Mouse (Mus musculus) heart, postnatal 4 days (tissue): ENCODE data around the gene Setd7. TPM values are rescaled to one million over a fixed set of nuclear protein-coding genes. Genes with fewer than 3 reads are reported as not detected.
"Not testable (repeated sequence)": the region's sequence is repeated elsewhere in the genome, so short reads cannot be mapped to it uniquely, and the experiment has no call there.

Experiments used
- DNase-seq: peaks from one replicate; pipeline ENCODE4 v3.0.0; 2021
- total RNA-seq, 2 experiments: library from RNA; stranded (reverse); gene quantifications; 2 replicates each; pipeline ENCODE4 v1.2.3; 2021

Setd7 gene
- total RNA-seq, result 10 to 100 TPM; 54.0 to 58.7 TPM

DNA sequence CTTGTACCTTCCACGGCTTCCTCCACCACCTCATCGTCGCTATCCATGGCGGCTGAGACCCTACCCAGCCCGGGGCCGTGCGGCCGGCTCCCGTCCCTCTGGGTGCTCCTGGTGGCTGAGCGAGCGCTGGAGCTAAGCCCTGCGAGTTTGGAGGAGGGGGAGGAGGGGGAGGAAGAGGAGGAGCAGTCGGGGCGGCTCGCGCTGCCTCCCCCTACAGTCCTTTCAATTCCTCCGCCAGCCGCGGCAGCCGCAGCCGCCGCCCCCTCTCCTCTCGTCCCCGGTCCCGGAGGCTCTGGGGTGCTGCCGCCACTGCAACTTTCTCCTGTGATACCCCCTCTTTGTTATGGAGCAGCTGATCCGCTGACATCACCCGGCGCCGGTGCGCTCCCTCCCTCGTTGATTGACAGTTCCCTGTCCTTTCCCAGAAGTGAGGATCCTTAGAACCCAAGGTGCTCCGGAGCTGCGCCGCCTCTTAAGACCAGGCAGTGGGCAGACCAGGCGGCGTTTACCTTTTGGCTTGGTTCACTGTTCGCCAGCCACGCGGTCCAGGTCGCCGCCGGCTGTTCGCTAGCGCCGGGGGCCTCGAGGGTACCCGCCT is at the start of gene Setd7:
Setd7 (minus strand) TSS at position 369 of the 598 bp plus-strand sequence.
- DNase-seq, result peak; percentile 82

DNA sequence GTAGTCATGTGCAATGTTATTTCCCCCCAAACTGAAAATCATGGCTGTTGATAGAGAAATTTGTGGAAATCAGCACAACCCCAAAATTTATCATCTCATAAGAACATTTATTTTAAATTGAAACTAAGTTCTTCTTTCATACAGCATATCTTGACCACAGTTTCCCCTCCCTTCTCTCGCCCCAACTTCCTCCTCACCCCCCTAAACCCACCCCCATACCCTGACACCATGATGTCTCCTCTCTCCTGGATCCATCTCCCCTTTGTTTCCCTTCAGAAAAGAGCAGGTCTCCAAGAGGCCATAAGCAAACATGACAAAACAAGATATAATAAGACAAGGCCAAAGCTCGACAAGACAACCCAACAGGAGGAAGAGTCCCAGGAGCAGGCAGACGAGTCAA is 43.8 kb upstream of the Setd7 start:
- DNase-seq, result no peak

DNA sequence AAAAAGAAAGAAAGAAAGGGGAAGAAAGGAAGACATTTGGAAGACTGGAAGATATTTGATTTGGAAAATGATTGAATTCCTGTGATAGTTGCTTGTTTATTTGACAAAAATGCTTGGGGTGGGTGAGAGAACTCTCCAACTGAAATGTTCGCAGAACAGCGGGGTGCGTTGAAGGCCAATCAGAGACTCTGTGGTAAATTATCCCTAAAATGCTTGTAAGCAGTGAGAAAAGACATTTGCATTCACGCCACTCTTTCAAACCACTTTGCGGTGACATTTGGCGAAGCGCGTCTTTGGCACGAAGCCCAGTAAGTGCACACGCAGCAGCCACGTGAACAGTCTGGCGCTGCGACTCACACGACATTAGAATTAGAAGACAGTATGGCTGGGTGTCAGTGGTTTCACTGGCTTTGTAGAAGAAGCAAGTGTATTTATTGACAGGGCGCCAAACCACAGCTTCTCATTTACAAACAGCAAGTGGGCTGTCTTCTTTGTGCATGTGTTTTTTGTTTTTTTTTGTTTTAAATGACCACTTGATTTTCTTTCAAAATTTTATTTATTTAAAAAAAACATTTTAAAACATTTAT is 43.1 kb upstream of the Setd7 start:
- peak; percentile 37 for DNase-seq

DNA sequence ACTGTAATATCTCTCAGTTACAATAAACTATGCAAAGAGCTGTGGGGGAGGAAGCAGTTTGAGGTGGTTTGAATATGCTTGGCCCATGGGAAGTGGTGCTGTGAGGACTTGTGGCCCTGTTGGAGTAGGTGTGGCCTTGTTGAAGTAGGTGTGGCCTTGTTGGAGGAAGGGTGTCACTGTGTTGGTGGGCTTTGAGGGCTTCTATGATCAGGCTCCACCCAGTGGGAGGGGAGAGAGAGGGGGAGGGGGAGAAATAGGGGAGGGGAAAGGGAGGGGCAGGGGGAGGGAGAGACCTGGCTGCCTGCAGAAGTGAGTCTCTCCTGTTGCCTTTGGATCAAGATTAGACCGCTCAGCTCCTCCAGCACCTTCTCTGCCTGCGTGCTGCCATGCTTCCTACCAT is 40.8 kb upstream of the Setd7 start:
- no peak for DNase-seq

GRCm38 (mm10) chr3:51600728-51601127 is 40.0 kb upstream of the Setd7 start:
- no peak for DNase-seq

- DNase-seq, result no peak
Measured at GRCm38 (mm10) chr3:51599057-51599630, 38.5 kb upstream of the Setd7 start.

DNA sequence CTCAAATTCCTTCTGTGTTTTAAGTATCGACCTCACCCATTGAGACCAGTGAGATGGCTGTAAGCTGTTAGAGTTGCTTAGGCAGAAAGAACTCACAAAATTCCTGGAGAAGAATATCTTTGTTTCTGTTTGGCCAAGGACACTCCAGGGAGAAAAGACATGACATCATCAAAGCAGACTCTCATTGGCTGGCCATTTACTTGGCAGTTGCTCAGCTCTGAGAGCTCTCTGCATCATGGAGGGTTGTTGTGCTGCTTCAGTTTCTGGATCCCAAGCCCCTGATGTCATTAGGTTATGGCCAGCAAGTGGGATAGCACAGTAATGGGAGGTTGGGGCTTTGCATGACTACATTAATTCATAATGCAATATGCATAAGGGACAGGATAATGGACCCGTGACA is 35.9 kb upstream of the Setd7 start:
- DNase-seq, result peak; percentile 59

GRCm38 (mm10) chr3:51593506-51593905 is 32.8 kb upstream of the Setd7 start:
- no peak for DNase-seq

DNA sequence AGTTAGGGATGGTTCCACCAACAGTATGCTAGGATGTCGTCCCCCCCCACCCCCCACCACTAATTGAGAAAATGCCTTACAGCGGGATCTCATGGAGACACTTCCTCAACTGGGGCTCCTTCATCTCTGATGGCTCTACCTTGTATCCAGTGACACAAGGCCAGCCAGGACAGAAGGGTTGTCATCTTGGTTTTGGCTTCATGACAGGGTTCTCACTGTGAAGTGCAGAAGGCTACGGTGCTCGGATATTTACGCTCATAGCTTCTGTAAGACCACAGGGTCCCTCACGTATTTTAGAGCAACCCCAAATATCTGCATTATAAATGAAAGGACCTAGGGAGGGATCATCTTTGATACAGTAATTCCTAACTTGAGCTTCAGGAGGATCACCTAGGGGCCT is 30.9 kb upstream of the Setd7 start:
- no peak for DNase-seq

GRCm38 (mm10) chr3:51590207-51590892 is 29.7 kb upstream of the Setd7 start:
- no peak for DNase-seq

- no peak for DNase-seq
Measured at GRCm38 (mm10) chr3:51587697-51588262, 27.1 kb upstream of the Setd7 start.

DNA sequence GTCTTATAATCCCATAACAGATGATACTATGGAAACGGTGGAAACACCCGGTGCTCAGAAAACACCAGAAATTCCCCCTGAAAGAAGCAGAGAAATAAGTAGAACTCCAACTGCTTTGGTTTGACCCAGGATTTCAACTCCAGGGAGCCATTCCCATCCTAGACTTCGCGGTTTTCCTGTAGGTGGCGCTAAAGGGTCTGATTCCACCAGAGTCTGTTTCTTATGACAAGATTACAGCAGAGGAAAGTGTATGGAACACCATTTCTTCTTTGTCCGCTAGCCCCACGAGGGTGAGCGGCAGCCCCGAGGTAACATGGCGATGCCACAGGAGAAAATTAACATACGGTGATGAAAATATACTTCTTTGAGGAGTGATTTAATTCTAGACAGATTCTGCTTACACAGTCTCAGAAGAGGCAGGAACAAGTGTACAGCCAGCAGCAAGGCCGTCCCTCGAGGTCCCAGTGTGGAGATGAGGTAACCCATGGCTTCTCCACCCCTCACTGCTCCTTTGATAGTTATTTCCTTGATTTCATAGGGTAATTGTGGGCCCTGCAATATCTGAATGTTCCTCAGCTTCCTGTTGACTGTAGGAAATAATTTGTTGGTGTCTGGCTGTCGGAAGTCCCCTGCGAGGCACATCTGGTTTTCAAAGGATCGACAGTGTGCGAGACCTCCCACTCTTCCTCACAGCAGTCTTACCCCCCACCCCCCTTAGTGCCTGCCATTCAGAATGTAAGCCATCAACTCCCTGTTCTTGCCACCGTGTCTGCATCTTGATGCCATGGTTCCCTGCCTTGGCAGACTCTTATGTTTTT is 23.1 kb upstream of the Setd7 start:
- peak; percentile 90 for DNase-seq

DNA sequence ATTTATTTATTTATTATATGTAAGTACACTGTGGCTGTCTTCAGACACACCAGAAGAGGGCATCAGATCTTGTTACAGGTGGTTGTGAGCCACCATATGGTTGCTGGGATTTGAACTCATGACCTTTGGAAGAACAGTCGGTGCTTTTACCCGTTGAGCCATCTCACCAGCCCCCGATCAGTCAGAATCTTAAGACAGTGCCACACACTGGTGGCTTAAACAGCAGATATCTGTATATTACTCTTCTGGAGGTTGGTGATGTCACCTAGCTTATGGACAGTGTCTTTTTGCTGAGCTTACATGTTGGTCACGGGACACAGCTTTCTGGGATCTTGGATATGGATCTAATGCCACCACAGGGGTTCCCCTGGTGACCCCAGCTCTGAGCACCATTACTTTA is 18.6 kb upstream of the Setd7 start:
- DNase-seq, result not testable (repeated sequence)

DNA sequence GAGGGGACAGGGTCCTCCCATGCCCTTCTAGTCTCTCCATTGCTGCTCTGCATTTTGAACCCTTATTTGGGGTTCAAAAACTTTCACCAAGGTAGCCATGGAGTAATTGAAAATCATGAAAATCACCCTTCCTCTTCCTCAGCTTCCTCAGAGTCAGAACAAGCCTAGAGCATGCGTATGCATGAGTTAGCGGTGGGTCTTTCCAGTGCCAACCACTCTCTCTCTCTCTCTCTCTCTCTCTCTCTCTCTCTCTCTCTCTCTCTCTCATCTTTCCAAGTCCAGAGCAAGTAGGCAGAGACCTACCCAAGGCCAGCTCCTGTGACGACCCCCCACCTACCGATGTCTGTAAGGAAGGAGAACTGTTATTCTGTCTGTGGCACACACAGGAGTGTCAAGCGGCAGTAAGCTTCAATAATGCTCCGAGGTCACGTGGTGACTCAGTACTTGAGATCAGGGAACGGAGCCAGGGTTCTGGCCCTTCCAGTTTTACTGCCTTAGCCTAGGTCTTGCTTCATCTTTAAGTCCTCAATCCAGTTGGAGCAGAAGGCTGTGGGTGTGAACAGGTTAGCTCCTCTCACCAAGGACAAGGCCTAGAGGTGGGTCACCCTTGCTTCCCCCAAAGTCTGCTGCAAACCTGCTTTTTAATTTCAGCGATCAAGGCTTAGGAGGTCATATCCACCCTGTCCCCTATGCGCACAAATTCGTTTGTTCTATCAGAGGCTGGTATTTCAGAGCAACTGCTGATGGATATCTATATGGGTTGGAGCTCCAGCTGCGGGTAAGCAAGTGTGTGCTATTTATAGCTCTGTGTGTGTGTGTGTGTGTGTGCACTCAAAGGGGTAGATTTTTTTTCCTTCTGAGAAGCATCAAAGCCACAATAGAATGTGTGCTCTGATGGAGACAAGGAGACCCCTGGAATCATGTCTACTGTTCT is 17.4 kb upstream of the Setd7 start:
- peak; percentile 61 for DNase-seq

DNA sequence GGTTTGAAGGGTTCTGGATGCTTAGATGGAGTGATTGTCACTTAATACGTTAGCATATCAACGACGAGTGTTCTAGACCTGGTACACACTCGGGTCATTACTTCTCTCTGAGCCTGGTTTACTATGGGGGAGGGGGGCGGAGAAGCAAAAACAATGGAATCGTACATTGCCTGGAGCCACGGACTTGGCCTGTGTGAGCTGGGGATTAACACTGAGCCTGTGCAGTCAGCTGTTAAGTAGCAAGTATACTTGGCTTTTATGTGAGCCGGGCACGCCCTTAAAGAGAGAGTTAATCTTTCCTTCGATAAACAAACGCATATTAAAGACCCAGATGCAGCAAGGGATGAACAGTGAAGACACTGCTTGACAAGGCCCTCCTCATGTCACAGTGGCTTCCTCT is 16.7 kb upstream of the Setd7 start:
- DNase-seq, result no peak

DNA sequence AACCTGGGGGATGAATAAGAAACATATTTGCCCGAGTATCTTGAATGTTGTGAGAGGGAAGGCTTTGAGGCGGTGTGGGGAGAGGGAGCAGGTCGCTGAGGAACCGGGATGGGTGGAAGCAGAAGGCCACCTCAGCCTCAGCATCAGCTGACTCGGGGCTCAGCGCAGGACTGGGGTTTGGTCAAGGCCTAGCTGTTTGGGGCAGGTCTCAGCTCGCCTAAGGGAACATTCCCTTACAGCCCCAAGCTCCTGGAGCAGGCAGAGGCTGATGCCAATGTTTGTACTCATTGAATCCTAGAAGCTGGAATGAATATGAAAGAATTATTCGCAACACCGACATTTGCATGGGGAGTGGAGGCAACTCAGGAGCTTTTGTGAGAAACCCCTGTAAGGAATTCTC is 13.2 kb upstream of the Setd7 start:
- DNase-seq, result no peak

GRCm38 (mm10) chr3:51570200-51570599 is 9.5 kb upstream of the Setd7 start:
- no peak for DNase-seq

DNA sequence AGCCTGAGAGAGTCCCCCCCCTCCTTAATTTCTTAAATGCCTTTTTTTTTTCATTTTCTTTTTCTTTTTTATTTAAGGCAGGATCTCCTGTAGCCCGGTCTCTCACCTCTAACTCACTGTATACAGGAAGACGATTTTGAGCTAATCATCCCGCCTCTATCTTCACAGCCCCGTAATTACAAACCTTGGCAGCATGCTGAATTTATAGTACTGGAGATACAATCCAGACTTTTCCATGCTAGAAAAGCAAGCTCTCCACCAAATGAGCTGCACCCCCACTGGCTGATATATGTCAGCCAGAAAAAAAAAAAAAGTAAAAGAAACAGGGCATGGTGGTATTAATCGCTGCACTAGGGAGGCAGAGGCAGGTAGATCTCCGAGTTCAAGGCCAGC is 1.3 kb upstream of the Setd7 start:
- DNase-seq, result no peak

DNA sequence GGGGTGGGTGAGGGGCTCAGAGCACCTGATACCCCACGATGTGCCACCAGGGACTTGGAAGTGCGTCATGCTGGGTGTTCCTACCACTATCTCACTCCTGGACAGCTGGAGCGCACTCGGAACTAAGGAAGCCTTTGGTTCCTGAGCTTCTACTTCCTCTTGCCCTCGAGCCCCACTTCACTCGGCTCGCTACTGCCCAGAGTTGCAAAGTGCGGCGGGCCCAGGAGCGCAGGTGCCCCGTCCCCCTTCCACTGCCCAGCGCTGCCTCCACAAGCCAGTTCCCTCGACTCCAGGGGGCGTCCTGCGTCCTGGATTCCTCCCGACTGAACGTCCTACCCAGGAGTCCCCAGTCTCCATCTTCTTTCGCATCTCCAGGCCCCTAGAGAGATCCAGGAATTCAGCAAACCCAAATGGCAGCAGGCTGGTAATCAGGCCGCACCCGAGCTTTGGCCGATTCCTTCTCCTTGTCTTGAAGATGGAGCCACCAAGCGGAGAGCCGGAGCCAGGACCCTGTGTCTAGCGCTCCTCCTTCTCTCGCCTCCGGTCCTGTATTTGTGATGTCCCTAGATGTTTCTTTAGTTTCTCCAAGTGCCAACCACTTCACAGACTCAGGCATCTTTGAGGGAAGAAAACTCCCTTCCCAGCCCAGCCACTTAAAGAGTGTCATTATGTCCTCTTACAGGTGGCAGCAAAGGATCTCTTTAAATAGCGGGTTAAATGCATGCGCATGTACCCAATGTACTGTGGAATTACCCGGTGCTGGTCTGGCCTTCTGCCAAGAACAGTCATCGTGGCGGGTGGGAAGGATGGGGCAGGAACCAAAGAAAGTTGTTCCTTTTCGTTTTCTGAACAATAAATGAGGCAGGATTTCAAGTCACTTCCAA is 672 bp upstream of the Setd7 start:
- peak; percentile 67 for DNase-seq
